Mouse (Mus musculus) liver, adult 2 months (tissue): ENCODE measurements around the gene Dhx8. TPM values are rescaled to one million over a fixed set of nuclear protein-coding genes. Genes with fewer than 3 reads are reported as not detected.

ENCODE experiments used
- DNase-seq: peaks from one replicate; pipeline ENCODE4 v3.0.0-alpha.2; 2011; ENCODE audit warnings: low read depth, low spot score; ENCODE audit errors: extremely low read depth
- H3K27ac ChIP-seq: fragments of 200-500 bp; replicated peaks from 2 replicates; pipeline ENCODE4 v1.5.1; 2012; ENCODE audit warnings: low read depth, mild to moderate bottlenecking, control low read depth, inconsistent platforms, low read length; ENCODE audit not compliant: insufficient read depth
- H3K27me3 ChIP-seq: fragments of 200-500 bp; 2 replicates; pipeline ENCODE4 v1.6.1; 2012; ENCODE audit warnings: mild to moderate bottlenecking, moderate library complexity, low read length, inconsistent platforms; ENCODE audit not compliant: control insufficient read depth, insufficient read depth
- H3K36me3 ChIP-seq: fragments of 200-500 bp; 2 replicates; pipeline ENCODE4 v1.6.1; 2012; ENCODE audit warnings: low read length, inconsistent platforms; ENCODE audit not compliant: control insufficient read depth, insufficient read depth
- H3K4me1 ChIP-seq: fragments of 200-500 bp; 2 replicates; pipeline ENCODE4 v1.6.1; 2011; ENCODE audit warnings: low read length; ENCODE audit not compliant: control insufficient read depth, insufficient read depth
- H3K4me3 ChIP-seq: fragments of 200-500 bp; 2 replicates; pipeline ENCODE4 v1.5.1; 2011; ENCODE audit warnings: low read depth, mild to moderate bottlenecking, control low read depth, low read length, moderate library complexity; ENCODE audit not compliant: insufficient read depth
- H3K79me2 ChIP-seq: fragments of 200-500 bp; 2 replicates; pipeline ENCODE4 v1.6.1; 2012; ENCODE audit warnings: inconsistent platforms, mild to moderate bottlenecking, low read length, moderate library complexity; ENCODE audit not compliant: control insufficient read depth, insufficient read depth
- H3K9ac ChIP-seq: fragments of 200-500 bp; 2 replicates; pipeline ENCODE4 v1.6.1; 2012; ENCODE audit warnings: low read depth, mild to moderate bottlenecking, control low read depth, inconsistent platforms, low read length
- CTCF ChIP-seq: fragments of 200-500 bp; IDR thresholded peaks from 2 replicates; pipeline ENCODE4 v1.5.1; 2011; ENCODE audit warnings: low read depth, low read length, control low read depth
- POLR2A ChIP-seq: fragments of 200-500 bp; IDR thresholded peaks from 2 replicates; pipeline ENCODE4 v1.6.1; 2011; ENCODE audit warnings: low read length, control low read depth; ENCODE audit not compliant: insufficient read depth; ENCODE audit errors: extremely low read depth
- WGBS: fragments of 180-500 bp; shearing (Covaris S2); methylation state at CpG from one replicate; pipeline ENCODE4 v1.1.7; 2018; 5-methylcytosine and 5-hydroxymethylcytosine counted together
- polyA plus RNA-seq: library from polyadenylated mRNA; depleted of rRNA; stranded (reverse); fragments of >200 nt; gene quantifications from 2 replicates; pipeline ENCODE4 v1.2.3, GENCODE M21; 2012
- total RNA-seq: library from RNA; depleted of rRNA; stranded (reverse); fragments of >200 nt; gene quantifications from 2 replicates; pipeline ENCODE4 v1.2.3, GENCODE M21; 2014

Dhx8 gene
- total and polyA plus RNA-seq, 2 experiments, result 5.5 to 7.7 TPM

DNA sequence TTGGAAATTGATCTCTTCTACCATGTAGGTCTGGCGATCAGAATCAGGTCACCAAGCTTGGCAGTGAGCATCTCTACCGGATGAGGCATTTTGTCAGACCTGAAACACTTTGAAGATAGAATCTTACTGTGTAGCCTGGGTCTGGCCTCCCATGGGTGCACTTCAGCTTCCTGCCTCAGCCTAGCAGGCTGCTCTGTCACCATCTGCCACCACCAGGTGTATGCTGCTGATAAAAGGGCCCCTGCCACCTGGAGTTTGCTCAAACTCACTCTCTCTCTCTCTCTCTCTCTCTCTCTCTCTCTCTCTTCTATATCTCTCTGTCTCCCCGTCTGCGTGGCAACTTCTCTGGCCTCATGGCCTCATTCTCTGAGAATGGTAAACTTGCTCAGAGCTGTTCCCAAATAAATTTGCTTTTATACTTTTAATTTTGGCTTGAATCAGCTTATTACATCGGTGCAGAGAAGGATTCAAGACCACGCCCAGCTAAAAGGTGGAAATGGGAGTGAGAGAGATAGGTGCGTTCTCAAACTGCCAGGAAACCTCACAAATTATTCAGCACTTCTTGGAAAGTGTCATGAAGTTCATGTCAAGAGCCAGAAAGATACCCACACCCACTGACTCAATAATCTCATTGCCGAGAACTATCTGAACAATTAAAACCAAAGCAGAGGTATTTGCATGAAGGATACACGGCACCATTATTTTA lies 35.4 kb upstream of the Dhx8 start:
- WGBS, result 78% methylated on average over 9 of the region's 9 CpGs
- no peak overlapping the region for H3K4me3 ChIP-seq
- TF ChIP-seq POLR2A (no peak), CTCF (no peak)
- H3K27me3 ChIP-seq, result no peaks in the 10 kb centered on the region
- H3K79me2 ChIP-seq, result no peaks in the 10 kb centered on the region
- H3K36me3 ChIP-seq, result no peaks in the 10 kb centered on the region
- H3K4me1 ChIP-seq, result peaks cover 17% of the 10 kb centered on the region
- no peak for DNase-seq
- no peak overlapping the region for H3K27ac ChIP-seq
- H3K9ac ChIP-seq, result no peak overlapping the region

DNA sequence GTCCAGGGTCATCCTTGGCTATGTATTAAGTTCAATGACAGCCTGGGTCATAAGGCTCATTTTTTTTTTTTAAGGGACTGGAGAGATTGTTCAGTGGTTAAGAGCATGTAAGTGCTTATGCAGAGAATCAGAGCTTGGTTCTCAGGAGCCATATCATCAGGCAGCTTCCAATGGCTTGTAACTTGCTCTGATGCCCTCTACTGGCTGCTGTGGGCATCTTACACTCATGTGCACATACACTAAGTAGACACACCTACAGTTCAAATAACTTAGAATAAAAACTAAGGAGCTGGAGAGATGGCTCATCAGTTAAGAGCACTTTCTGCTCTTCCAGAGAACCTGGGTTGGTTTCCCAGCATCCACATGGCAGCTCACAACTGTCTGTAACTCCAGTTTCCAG lies 34.6 kb upstream of the Dhx8 start:
- Histone ChIP-seq H3K4me1 (peaks cover 18% of the 10 kb centered on the region), H3K27me3 (no peaks in the 10 kb centered on the region), H3K36me3 (no peaks in the 10 kb centered on the region), H3K9ac (no peak overlapping the region), H3K27ac (no peak overlapping the region), H3K4me3 (no peak overlapping the region), H3K79me2 (no peaks in the 10 kb centered on the region)
- TF ChIP-seq POLR2A (no peak), CTCF (no peak)
- no peak for DNase-seq

DNA sequence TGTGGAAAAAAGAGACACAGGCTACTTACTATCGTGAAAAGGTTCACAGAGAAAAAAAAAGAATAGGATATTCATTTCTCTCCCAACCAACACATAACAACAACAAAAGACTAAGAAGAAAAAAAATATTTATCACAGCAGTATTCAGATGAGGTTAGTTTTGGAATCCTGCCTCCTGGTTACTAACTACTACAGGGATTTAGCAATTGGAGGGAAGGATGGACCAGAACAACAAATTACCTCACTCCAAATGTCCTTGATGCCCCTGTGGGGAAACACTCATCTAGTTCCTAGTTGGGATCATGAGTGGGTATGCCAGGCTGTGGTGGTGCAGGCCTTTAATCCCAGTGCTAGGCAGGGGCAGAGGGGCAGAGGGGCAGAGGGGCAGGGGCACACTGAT lies 33.2 kb upstream of the Dhx8 start:
- H3K27ac ChIP-seq, result peak overlapping the region; percentile 94
- TF ChIP-seq POLR2A (no peak), CTCF (no peak)
- H3K79me2 ChIP-seq, result no peaks in the 10 kb centered on the region
- peaks cover 28% of the 10 kb centered on the region for H3K4me1 ChIP-seq
- DNase-seq, result peak; percentile 91
- H3K9ac ChIP-seq, result 0 out of 2 replicates have a peak overlapping the region, but pooled peaks have one; percentile 19
- H3K4me3 ChIP-seq, result no peak overlapping the region
- WGBS, result 79% methylated on average over 1 of the region's 1 CpGs
- no peaks in the 10 kb centered on the region for H3K36me3 ChIP-seq
- H3K27me3 ChIP-seq, result no peaks in the 10 kb centered on the region

DNA sequence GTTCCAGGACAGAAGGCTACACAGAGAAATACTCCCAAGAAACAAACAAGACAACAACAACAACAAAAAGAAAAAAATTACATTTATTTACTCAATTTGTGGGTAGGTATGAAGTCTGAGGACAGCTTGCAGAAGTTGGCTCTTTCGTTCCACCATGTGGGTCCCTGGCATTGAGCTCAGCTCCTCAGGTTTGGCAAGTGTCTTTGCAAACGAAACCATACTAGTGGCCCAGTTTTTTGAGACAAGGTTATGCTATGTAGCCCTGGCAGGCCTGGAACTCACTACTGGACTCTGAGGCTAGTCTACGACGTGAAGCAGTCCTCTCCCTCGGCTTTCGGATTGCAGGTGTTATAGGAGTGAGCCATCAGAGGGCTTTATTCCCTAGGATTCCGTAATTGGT lies 32.7 kb upstream of the Dhx8 start:
- H3K79me2 ChIP-seq, result no peaks in the 10 kb centered on the region
- H3K27ac ChIP-seq, result peak overlapping the region; percentile 94
- H3K4me3 ChIP-seq, result no peak overlapping the region
- DNase-seq, result no peak
- no peaks in the 10 kb centered on the region for H3K36me3 ChIP-seq
- peaks cover 29% of the 10 kb centered on the region for H3K4me1 ChIP-seq
- H3K27me3 ChIP-seq, result no peaks in the 10 kb centered on the region
- TF ChIP-seq POLR2A (no peak), CTCF (no peak)
- peak overlapping the region; percentile 10; the same call in 1 of the 2 replicates for H3K9ac ChIP-seq
- WGBS, result 22% methylated on average over 7 of the region's 7 CpGs

DNA sequence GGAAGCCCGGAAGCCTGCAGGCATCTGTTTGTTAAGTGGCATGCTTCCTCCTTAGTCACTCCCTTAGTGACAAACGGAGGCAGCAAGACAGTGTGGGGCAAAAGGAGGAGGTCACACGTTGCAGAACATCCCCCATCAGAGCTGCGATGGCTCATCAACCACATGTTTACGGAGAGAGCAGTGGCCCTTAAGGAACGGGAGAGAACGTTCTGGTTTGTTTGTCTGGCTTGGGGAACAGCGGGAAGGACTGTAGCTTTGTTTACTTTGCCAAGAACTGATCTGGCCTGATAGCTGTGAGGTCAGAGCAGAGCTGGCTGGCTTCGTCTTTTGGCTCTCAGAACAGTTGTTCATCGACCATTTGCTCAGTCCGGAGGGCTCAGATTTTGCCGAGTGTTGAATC lies 32.3 kb upstream of the Dhx8 start:
- peak; percentile 99 for DNase-seq
- no peaks in the 10 kb centered on the region for H3K79me2 ChIP-seq
- TF ChIP-seq CTCF (no peak), POLR2A (no peak)
- 0 out of 2 replicates have a peak overlapping the region, but pooled peaks have one; percentile 1 for H3K9ac ChIP-seq
- 4% methylated on average over 12 of the region's 12 CpGs for WGBS
- H3K4me1 ChIP-seq, result peaks cover 31% of the 10 kb centered on the region
- H3K27ac ChIP-seq, result peak overlapping the region; percentile 94
- H3K27me3 ChIP-seq, result no peaks in the 10 kb centered on the region
- no peaks in the 10 kb centered on the region for H3K36me3 ChIP-seq
- no peak overlapping the region for H3K4me3 ChIP-seq

DNA sequence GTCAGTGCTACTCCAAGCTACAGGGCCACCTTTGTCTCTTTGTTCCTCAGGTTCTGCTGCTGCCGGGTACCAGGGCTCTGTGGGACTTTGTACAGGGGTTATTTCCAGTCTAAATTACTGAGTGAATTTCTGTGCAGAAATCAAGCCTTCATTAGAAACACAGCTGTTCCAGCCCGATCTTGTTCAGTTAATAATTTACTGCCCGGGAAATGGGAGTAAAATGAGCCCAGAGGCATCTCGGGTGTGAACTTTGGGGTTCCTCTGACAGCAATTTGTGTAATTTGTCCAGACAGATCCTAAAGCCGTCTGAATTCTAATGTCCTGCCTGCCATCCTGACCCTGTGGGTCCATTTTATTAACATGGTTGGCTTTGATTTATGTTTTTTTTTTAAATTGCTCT lies 28.6 kb upstream of the Dhx8 start:
- 18% methylated on average over 5 of the region's 5 CpGs for WGBS
- Histone ChIP-seq H3K4me1 (peaks cover 48% of the 10 kb centered on the region), H3K4me3 (no peak overlapping the region), H3K27me3 (no peaks in the 10 kb centered on the region), H3K79me2 (no peaks in the 10 kb centered on the region), H3K36me3 (no peaks in the 10 kb centered on the region), H3K9ac (peak overlapping the region; percentile 3; the same call in 1 of the 2 replicates), H3K27ac (peak overlapping the region; percentile 94)
- peak; percentile 93 for DNase-seq
- TF ChIP-seq POLR2A (no peak), CTCF (no peak)
